Mouse (Mus musculus) left cerebral cortex, adult 18-20 months (tissue): ENCODE measurements around the gene Wdfy1. TPM values are rescaled to one million over a fixed set of nuclear protein-coding genes. Genes with fewer than 3 reads are reported as not detected.
A peak's percentile ranks its signal among the peaks of the same experiment; 100 is the strongest.

Source experiments
- DNase-seq, 2 experiments: peaks; one replicate each; pipeline ENCODE4 v3.0.0; 2021 to 2022; ENCODE audit warnings: low spot score in 2 of 2, mixed read lengths in 1 of 2
- long read RNA-seq, 2 experiments: library from polyadenylated mRNA; stranded (forward); transcript quantifications; one replicate each; pipeline ENCODE4 v2.0.0; 2021
- total RNA-seq, 2 experiments: library from RNA; stranded (reverse); gene quantifications; 2 replicates each; pipeline ENCODE4 v1.2.3; 2021

Gene Wdfy1
- 10 to 100 TPM; 39.1 to 43.4 TPM for total RNA-seq
- long read RNA-seq, experiment 1, full-length matches to known transcripts, result 49 of 69 reads
- long read RNA-seq, experiment 1, partial matches to known transcripts, result 8 of 69 reads
- long read RNA-seq, experiment 1, other reads (novel, unspliced or antisense), result 12 of 69 reads
- long read RNA-seq, experiment 2, full-length matches to known transcripts, result 38 of 52 reads
- long read RNA-seq, experiment 2, partial matches to known transcripts, result 2 of 52 reads
- long read RNA-seq, experiment 2, other reads (novel, unspliced or antisense), result 12 of 52 reads

DNA sequence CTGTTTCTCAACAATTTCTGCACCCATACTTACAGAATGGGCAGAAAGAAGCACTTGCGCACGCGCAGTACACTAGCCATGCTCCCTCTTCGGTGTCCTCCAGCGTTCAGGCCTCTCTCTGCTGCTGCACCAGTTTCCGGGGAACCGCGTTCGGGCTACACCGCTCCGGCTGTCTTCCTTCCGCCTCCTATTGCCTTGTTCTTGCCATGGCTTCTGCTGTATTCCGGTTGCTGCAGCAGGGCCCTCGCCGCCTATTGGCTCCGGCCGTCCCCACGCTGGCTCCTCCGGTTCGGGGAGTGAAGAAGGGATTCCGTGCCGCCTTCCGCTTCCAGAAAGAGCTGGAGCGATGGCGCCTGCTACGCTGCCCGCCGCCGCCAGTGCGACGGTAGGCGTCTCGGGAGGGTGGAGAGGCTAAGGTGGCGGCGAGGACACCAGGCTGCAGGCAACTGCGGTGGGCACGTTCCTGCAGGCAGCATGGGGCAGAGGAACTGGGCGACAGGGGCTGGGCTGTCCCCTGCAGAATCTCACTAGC, at the start of gene Wdfy1, which contains the start of gene Mrpl44:
Gene Wdfy1 (minus strand): TSS at position 217 of the 532 bp plus-strand sequence.
Gene Mrpl44 (plus strand): TSS at position 92 of the 532 bp plus-strand sequence.
- DNase-seq, result peak; percentile 99

DNA sequence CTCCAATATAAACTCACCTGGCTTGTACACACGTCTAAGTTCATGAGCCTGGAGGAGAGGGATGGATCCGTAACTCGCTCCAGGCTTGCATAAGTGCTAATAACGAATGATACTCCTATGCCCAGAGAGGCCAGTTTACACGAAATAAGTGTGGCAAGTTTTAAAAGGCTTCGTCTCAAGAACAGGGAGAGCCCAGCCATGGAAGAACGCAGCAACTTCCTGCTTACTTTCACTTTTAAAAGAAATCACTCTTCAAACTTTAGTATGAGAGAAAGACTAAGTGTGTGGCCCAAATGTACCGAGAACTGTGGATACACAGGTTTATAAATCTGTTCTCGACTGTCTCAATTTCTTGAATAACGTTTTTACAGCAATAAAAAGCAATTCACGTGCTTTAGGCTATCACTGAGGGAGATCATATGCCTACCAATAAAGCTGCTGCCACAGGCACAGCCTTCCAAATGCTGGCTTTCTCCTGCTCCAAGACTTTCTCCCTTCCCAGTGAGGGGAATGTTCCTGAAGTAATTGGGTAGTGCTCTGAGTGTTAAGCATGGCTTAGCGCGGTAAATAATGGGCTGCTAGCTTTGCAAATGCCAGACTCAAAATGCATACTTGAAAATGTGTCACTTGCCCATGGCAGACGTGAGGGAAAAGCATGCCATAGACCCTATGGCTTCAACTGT, 48.1 kb upstream of the Wdfy1 start:
- DNase-seq, result peak in 1 of 2 experiments; percentile 3

DNA sequence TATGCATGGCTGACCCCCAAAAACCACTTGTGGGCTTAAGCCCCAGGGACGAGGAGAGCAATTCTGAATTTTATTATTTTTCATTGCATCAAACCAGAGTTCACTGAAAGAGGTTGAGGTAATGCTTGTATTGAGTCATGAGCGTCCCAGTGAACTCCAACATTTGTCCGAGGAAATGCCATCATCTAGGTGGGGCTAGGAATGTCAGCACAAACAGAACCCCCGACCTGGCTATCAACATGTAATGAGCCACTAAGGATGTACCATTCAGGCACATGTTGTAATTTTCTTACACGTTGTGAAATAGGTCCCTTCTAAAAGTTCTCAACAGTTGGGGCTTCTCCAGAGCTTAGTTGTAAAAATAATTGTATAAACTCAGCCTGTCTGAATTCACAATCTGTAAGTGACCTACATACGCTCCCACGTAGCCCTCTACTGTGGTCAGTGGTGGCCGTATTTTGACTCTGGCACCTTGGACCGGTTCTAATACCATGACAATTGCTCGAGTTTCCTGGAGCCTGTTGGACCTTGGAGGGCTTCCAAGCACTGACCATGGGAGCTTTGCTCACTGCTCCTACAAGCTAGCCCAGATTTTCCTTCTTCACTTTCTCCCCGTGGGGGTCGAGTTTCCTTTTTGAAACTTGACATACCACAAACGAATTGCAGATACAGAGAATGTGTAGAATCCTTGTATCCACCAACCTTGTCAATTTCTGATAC, 47.0 kb upstream of the Wdfy1 start:
- DNase-seq, result peak in 1 of 2 experiments; percentile 13

DNA sequence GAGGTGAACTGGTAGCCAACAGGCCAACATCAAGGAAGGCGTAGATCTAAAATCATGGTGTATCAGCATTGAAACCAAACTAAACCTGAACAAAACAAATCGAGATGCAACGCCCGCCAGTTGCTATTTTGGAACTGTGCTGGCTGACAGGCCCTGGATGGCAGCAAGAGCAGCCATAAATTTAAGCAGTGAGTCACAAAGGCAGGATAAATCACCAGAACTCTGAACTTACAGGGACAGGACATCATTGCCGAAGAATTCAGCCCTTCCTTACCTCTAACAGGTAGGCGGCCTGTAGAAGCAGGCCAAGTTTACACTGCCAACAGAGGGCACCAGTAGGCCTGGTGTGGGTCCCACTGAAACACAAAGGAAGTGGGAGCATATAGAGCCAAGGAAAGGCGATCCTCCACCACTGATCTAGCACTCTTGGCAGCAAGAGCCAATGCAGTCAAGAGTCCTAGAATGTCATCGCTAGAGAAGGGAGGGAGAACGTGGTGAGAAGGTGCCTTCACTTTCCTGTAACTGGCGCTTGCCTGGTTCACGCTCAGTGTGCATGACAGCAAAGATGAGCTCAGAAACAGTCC, 43.4 kb upstream of the Wdfy1 start:
- peak in 1 of 2 experiments; percentile 3 for DNase-seq

DNA sequence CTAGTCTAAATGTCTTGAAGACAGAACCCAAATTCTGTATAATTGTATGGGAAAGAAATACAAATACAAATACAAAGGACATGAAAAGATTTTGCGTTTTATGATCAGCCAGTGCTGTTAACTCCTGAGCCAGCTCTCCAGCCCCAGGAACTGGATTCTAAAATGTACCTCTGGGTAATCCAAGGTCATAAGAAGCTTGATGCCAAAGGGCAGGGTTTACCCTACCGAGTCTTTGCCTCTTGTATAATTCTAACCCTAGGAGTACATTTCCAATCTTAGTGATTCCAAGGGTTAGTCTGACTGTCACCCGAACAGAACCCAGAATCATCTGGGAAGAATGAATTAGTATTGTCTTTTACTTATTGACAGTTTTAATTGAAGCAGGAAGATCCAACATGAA, 39.5 kb upstream of the Wdfy1 start:
- no peak for DNase-seq

DNA sequence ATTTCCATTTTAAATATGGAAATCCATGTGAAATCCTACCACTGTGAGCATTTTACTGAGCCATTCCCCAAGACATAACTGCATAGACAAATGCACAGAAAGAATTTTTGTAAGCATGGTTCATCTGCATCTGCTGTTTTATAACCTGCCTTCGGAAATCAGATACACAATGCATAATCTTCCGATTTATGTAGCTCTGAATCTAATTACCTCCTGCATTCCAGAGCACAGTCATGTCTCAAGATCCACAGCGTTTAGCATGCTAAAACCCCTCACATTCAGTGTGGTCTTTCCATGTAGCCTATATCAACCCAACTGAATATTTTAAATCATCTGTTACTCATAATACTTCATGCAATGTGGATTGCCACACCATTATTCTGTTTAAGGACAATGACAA, 33.5 kb upstream of the Wdfy1 start:
- no peak for DNase-seq

DNA sequence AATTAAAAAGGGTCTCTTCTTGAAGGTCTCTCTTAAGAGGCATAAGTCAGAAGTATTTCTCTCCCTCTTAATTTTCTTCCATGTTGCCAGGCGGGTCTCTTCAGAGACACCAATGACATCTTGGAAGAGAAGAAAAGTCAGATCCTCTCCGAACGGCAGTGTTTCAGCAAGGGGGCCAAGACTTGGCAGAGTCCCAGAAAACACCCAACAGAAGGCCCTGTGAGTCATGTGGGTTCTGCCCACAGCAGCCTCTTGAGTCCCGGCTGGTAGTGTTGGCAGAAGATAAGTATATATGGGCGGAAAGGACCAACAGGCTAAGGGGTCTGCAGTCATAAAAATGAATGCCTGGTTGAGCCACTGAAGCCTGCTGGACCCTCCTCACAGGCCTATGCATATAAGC, 30.9 kb upstream of the Wdfy1 start:
- DNase-seq, result no peak

DNA sequence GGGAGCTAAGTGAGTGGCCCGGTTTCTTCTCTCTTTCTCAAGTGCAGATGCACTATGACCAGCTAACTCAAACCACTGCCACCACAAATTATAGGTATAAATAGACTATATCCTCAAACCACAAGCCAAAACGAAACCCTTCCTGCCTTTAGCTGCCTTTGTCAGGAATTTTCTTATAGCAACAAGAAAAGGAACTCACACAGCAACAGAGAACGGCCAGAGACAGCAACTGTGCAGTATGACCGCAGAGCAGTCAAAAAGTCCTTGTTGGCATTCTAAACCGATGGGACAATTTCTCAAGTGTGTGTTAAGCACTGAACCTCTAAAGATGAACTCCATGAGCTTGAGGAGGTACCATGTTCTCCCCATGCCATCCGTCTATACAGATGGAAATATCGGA, 27.7 kb upstream of the Wdfy1 start:
- DNase-seq, result no peak

DNA sequence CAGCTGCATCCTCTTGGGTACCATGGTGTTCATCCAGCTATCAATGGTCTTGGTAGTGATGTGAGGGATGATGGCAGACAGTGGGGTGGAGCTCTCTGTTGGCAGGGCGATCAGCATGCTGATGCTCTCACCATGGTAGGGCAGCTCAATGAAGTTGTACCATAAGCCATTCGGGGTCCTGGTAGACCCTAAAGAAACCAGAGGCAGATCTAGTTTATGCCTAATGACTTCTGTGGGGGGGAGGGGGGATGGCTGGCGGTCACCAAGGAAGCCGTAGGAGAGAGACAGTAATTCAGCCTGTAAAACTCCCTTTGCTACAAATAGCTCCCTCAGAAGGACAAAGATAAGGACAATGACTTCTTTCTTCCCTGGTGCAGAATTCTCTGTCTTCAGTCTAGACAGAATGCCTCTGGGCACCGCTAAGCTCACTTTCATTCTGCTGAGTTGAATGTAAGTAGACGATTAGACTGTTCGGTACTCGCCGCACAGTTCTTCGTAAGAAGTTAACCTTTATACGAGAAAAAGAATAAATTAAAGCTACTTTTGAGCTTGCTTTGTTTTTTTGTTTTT, 27.0 kb upstream of the Wdfy1 start:
- no peak for DNase-seq

DNA sequence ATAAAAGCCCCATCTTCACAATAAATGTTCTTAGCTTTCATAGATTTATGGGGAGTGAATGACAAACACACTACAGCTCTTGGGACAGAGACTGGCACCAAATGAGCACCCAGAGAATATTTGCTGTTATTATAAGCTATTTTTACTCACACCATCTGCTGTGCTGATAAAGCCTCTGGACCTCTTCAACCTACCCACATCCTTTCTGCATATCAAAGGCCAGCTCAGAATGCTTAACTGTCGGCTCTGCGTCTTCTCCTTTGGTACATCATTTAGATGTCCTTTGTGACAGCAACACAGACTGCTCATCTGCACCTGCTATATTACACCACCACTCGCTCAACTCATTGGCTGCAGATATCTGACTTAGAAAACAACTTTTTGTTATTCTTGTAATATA, 21.1 kb upstream of the Wdfy1 start:
- no peak for DNase-seq

DNA sequence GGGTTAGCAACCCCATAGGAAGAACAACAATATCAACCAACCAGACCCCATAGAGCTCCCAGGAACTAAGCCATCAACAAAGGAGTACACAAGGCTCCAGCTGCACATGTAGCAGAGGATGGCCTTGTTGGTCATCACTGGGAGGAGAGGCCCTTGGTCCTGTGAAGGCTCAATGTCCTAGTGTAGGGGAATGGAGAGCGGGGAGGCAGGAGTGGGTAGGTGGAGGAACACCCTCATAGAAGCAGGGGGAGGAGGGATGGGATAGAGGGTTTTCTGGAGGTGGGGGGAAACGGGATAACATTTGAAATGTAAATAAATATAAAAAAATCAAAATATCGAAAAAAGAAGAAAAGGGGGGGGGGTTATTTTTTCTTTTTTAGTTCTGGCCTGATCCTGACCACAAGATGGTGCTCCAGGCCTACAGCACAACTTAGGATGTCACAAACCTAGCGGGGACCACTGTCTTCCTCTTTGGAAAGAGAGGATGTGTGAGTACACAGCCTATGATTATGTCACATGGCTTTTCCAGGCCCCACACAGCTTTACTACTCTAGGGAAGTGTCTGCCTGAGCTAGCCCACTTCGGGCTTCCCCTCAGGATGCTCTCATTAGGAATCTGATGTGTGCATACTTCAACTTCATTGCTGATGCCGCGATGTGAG, 10.5 kb upstream of the Wdfy1 start:
- DNase-seq, result peak; percentile 37 to 38

DNA sequence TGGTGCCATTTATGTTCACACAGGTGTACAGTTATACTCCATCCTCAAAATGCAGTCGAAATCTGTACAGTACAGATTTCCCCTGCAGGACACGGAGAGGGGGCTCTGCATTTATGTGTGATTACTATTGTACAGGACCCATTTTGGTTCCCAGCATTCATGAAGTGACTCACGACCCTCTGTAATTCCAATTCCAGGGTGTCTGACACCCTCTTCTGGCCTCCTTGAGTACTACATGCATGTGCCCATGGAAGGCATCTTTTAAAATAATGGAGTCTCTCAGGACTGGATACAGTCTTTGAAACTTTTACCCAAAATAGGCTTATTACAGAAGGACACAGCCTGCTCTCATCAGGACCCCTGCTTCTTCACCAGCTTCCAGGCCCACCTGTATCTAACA, 6.5 kb upstream of the Wdfy1 start:
- no peak for DNase-seq

DNA sequence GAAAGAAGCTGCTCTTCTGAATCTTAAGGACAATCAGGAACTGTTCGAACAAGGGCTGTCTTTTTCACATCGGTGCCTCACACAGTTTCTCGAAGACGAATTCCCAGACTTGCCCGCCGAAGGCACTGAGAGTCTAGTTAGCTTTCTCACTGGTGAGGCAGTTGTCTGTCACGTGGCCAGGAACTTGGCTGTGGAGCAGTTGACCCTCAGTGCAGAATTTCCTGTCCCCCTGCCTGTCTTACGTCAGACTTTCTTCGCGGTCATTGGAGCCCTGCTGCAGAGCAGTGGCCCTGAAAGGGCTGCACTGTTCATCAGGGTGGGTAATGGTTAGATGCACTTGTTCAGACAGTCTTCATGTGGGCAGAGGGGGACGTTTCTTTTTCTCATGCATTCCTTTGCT, 2.1 kb upstream of the Wdfy1 start:
- no peak for DNase-seq

DNA sequence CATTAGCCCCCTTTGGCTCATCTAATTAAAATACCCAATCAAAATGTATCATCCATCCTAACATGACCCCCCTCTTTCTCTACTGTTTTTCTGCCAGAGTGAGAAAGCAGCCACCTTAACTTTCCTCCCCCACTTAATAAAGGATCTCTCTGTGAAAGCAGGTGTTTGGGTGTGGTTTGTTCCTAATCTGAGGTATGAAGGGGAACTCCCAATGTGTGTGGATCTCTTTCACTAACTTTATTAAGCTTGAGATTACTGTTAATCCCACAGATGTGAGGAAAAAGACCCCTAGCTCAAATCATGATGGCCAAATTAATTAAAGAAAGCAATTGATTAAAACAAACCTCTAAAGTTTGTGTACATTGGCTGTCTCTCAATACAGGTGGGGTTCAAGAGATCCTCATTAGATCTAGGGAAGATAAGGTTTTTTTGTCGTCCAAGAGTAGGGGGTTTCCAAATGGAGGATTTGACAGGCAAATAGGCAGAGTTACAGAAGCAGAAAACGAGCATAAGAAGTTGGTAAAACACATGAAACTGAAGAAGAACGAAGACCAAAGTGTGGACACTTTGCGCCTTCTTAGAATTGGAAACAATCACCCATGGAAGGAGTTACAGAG, 1.7 kb downstream of the Wdfy1 start:
- no peak for DNase-seq

DNA sequence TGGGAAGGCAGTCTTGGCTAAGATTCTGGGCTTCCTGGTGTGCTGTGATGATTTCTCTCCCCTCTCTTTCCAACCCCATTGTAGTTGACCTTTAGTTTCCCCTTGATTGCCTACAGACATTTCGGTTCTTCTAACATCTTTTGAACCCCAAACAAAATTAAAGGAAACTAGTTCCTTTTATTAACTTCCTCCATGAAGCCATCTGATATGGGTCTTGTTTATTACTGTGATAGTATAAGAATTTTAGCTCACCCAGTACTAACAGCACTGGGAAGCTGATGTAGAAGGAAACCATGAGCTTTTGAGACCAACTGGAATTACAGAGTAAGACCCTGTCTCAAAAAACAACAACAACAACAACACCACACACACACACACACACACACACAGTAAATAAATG, 7.7 kb downstream of the Wdfy1 start:
- no peak for DNase-seq

DNA sequence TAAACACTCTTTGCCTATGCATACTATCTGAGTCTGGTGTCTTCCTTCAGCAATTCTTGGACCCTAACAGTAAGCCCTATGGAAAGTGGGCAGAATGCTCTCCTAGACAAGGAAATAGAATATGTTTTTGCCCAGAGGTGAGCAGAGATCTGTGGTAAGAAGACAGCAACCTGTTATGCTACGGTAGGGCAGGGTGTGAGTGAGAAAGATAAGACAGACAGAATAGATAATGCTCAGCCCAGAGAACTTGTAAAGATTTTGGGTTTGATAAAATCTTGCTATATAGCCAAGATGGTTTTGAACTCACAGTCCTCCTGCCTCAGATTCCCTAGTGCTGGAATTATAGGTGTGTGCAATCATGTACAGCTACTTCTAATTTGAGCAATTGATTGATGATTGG, 11.5 kb downstream of the Wdfy1 start:
- no peak for DNase-seq

DNA sequence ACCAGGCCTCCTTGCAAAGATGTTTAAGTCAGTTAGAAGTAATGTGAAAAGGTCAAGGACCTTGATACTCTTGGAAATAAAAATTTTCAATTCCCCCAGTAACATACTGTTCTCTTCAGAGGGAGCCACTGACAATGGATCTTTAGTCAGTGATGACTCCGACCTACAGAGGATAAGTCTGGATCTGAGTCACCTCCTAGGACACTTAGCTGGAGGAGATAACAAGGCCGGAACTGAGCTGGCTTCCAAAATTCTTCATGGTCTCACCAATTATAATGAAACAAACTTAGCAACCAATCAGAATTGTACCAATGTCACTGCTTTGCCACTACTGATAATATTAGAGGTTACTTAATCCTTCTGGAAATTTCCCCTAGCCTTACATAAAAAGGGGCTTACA, 11.9 kb downstream of the Wdfy1 start:
- DNase-seq, result no peak

DNA sequence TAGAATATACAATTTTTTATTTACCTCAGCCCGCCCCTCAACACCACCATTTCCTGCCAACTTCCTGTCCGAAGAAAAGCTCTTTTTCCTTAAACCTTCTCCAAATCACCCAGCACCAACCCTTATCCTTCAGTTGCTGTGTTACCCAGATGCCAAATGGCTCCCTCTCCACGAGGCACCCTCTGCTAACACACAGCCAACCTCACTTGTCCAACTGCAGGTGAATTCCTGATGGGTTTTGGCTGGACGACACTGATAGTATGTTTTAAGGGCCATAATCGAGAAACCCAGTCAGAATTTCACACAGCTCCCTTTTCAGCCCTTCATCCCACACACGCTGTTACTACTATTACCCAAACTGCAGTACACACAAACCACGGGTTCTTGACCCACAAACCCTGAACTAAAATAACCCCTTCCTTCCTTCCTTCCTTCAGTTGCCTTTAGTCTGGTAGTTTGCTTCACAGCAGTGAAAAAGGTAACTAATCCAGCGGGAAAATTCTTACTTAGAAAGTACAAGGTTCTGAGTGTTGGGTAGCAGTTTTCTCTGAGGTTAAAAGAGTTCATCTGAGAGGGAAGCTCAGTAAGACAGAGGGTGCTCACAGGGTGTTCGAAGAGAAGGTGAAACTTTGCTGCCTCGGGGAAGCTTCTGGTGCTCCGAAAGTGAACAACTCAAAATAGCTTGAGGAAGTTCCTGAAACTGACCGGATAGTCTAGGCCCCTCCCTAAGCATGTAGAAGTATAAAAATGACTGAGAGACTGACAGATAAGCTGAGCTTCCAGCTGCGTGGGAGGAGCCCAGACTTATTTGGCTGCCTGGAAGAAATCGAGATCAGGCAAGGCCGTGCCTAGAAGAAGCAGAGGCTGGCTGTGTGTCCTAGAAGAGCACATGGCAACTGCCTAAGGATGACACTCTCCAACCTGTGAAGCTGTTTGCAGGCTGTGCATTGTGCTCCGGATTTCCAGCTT, 13.4 kb downstream of the Wdfy1 start:
- DNase-seq, result no peak

DNA sequence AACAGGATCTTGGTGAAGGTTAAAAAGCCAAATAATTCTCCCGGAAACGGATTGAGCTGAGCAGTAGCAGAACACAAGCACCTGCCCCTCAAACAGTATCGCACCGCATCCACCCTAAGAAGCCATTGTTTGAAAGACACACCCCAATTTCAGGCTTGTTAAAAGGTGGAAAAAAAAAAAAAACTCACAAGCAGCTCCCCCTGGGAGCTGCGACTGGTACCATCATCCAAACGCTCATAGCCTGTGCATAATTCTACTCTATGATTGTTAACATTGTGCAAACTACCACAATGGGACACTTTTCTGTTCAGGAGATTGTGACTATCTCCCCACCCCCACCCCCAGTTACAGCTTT, 14.0 kb downstream of the Wdfy1 start:
- no peak for DNase-seq
